Mouse (Mus musculus) megakaryocyte, embryonic 14.5 days (primary cell): ENCODE measurements around the gene Tbxas1. TPM values are rescaled to one million over a fixed set of nuclear protein-coding genes. Genes with fewer than 3 reads are reported as not detected.

ENCODE experiments used
- H3K27me3 ChIP-seq: replicated peaks from 2 replicates; pipeline ENCODE3; 2012; ENCODE audit warnings: inconsistent platforms
- H3K36me3 ChIP-seq: replicated peaks from 2 replicates; pipeline ENCODE3; 2012; ENCODE audit warnings: low read length, inconsistent platforms, mixed read lengths
- H3K4me1 ChIP-seq: 2 replicates; pipeline ENCODE4 v1.6.1; 2012; ENCODE audit warnings: inconsistent platforms
- H3K4me3 ChIP-seq: replicated peaks from 2 replicates; pipeline ENCODE3; 2012; ENCODE audit warnings: moderate library complexity, mild to moderate bottlenecking, inconsistent platforms
- H3K9me3 ChIP-seq: 2 replicates; pipeline ENCODE4 v1.6.1; 2012; ENCODE audit warnings: inconsistent platforms
- FLI1 ChIP-seq: IDR thresholded peaks from 2 replicates; pipeline ENCODE4 v1.6.1; 2012; ENCODE audit warnings: low read length, inconsistent platforms, mixed read lengths
- GATA1 ChIP-seq: IDR thresholded peaks from 3 replicates; pipeline ENCODE4 v1.6.1; 2012; ENCODE audit warnings: mixed read lengths, low read length, inconsistent platforms, borderline replicate concordance
- polyA plus RNA-seq: library from polyadenylated mRNA; stranded (reverse); fragments of >175 nt; gene quantifications from 2 replicates; pipeline ENCODE4 v1.2.3, GENCODE M21; 2012; ENCODE audit warnings: low replicate concordance; ENCODE audit not compliant: insufficient read depth

Tbxas1 gene
- polyA plus RNA-seq, 1 experiment = 265 TPM

DNA sequence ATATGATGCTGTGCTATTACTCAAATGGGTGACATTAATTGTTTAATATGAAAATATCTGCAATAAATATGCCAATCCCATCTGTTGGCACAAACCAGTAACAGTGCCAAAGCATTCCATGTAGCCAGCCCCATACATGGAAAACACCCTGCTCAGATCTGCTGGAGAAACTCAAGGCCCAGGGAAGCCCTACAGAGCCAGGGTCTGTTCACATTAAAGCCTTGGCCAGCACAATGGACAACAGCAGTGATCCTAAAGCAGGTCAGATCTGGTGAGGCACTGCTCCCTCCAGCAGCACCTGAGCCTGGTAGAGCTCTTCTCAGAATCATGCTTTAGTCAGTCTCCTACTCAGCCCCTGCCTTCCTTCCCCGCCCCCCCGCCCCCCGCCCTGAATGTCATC, 237.9 kb downstream of the Tbxas1 start:
- no peak overlapping the region for H3K4me3 ChIP-seq
- TF ChIP-seq GATA1 = no peak

DNA sequence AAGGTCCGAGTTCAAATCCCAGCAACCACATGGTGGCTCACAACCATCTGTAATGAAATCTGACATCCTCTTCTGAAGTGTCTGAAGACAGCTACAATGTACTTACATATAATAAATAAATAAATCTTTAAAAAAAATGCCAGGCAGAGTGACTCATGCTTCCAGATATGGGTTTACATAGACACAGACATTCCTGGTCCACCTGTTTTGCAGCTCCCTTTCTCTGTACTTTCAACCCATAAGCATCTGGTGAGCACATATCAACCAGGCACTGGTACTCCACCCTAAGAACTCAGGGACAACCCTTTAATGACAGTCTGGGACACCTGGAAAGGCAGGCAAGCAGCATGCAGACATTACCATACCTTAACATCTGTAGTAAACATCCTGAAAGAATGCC, 240.2 kb downstream of the Tbxas1 start:
- Histone ChIP-seq H3K4me3 (no peak overlapping the region), H3K4me1 (peaks cover 24% of the 10 kb centered on the region), H3K27me3 (peaks cover 43% of the 10 kb centered on the region), H3K9me3 (peaks cover 7% of the 10 kb centered on the region), H3K36me3 (peaks cover 13% of the 10 kb centered on the region)
- TF ChIP-seq GATA1 = no peak
- TF ChIP-seq FLI1 = no peak

More for the DNA sequence above, 237.9 kb downstream of the Tbxas1 start:
- H3K36me3 ChIP-seq = peaks cover 18% of the 10 kb centered on the region
- peaks cover 21% of the 10 kb centered on the region for H3K4me1 ChIP-seq
- H3K27me3 ChIP-seq = peaks cover 31% of the 10 kb centered on the region
- H3K9me3 ChIP-seq = no peaks in the 10 kb centered on the region

DNA sequence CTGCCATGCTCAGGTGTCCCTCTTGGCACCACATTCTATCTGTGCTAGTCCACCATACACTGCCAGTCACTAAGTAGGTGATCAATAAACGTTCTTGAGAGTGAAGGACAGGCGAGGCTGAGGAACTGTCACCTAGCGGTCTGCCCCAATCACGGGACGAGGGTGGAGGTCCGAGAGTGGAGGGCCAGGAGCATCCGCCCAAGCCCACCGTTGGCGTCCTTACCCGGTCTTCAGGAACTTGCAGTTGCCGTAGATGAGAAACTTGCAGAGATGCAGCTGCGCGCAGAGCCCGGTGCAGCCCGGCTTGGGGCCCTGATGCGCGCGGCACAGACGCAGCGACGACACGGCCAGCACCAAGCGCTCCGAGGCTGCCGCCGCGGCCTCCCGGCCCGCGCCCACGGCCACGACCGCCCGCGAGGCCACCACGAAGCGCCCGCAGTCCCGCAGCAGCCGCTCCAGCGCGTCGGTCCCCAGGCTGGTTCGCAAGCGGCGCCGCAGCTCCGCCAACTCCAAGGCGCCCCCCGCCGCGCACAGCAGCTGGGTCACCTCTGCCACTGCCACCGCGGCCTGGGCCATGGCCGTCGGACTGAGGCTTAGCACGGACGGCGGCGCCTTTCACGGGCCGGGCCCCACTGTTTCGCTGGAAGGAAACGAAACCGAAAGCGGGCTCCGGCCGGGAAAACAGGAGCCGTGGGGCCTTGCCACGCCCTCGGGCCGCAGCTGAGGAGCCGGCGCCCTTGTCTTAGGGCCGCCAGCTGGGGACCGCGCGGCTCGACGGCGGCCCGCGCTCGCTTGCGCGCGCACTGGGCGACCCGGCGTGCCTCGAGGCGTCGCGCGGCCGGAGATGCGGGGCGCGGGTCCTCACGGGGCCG, 242.6 kb downstream of the Tbxas1 start, which contains the start of gene Parp12:
Parp12 (minus strand) TSS at position 766 of the 872 bp plus-strand sequence.
- Histone ChIP-seq H3K4me1 (peaks cover 25% of the 10 kb centered on the region), H3K4me3 (peak within 1 kb of the TSS; percentile 98), H3K36me3 (peaks cover under 1% of the 10 kb centered on the region), H3K27me3 (peaks cover 43% of the 10 kb centered on the region), H3K9me3 (peaks cover 7% of the 10 kb centered on the region)
- no peak for TF ChIP-seq GATA1
- TF ChIP-seq FLI1 = no peak

DNA sequence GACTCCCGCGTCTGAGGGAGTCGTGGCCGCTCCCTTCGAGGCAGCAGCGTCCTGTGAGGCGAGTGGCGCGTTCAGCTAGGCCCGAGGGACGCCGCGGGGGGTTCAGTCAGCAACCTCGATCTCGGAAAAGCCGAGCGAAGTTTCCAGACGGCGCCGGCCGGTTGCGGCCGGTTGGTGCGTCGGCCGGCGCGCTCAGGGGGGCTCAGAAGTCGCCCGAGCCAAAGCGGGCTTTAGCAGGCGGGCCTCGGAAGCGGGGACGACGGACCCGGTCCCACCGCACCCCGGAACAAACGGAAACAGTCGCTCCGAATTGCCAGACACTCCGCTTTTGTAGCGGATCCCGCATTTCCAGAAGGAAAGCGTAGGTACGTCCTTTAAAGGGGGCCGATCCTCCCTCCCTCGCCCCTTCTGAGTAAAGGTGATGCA, 243.3 kb downstream of the Tbxas1 start:
- TF ChIP-seq FLI1 (no peak), GATA1 (no peak)
- no peaks in the 10 kb centered on the region for H3K36me3 ChIP-seq

DNA sequence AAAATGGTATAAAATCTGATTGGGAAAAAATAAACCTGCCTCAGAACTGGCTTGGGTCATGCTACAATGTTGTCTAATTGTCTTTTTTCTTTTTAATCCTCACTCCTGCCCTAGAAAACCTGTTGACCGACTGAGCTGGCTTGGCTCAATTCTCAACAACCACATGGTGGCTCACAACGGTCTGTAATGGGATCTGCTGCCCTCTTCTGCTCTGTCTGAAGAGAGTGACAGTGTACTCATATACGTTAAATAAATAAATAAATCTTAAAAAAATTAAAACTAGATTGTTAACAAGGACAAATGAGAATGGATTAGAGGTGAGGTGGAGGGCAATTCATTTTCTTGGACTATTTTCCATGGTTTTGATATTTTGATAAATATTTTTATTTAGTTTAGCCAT, 245.5 kb downstream of the Tbxas1 start:
- peaks cover 7% of the 10 kb centered on the region for H3K9me3 ChIP-seq
- H3K4me1 ChIP-seq = peaks cover 25% of the 10 kb centered on the region
- TF ChIP-seq FLI1 (no peak), GATA1 (no peak)
- H3K4me3 ChIP-seq = no peak overlapping the region
- H3K27me3 ChIP-seq = peaks cover 39% of the 10 kb centered on the region
- H3K36me3 ChIP-seq = no peaks in the 10 kb centered on the region

More for the DNA sequence above, 243.3 kb downstream of the Tbxas1 start:
- Histone ChIP-seq H3K27me3 (peaks cover 43% of the 10 kb centered on the region), H3K4me1 (peaks cover 25% of the 10 kb centered on the region), H3K4me3 (peak overlapping the region; percentile 98), H3K9me3 (peaks cover 7% of the 10 kb centered on the region)

DNA sequence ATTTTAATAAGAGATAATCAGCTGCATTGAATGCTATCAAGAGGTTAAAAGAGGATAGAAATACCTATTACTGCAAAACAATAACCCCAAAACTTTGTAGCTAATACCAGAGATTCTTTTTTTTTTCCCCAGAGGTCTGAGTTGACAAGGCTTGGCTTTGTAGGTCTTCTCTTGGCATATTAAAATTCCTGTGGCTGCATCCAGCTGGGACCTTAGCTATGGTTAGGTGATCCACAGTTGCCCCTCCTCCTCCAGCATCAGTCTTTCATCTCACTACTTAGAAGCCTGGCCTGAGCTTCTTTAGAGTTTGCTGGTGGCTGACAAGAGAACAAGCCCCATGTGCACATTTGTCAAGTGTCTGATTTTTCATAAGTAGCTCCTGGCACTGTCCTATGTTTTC, 249.5 kb downstream of the Tbxas1 start:
- H3K4me3 ChIP-seq = no peak overlapping the region
- H3K36me3 ChIP-seq = no peaks in the 10 kb centered on the region
- TF ChIP-seq FLI1 = no peak
- no peak for TF ChIP-seq GATA1
- 0 out of 2 replicates have a peak, but pooled peaks cover 3% of the 10 kb centered on the region for H3K4me1 ChIP-seq
- H3K9me3 ChIP-seq = peaks cover 19% of the 10 kb centered on the region
- H3K27me3 ChIP-seq = peaks cover 5% of the 10 kb centered on the region

DNA sequence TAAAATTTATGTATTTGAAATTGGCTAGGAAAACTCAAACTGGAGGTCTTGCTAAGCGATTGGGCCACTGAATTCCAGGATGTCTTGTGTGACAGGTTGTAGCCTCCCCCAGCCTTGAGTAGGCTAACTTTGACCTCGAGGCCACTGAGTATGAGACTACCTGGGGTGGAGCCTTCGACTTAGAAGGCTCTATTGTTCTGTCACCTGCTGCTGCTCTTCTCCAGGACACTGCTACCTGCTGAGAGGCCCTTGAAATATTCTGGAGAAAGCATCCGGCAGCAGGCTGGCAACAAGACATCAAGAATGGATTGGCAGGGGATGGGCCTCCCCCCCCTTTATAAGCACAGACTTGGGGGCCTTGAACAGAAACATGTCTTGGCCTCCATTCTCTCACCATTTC, 256.3 kb downstream of the Tbxas1 start:
- Histone ChIP-seq H3K4me1 (no peaks in the 10 kb centered on the region), H3K9me3 (peaks cover 26% of the 10 kb centered on the region), H3K4me3 (no peak overlapping the region), H3K36me3 (peaks cover 4% of the 10 kb centered on the region), H3K27me3 (peaks cover 2% of the 10 kb centered on the region)
- TF ChIP-seq FLI1 (no peak), GATA1 (no peak)

DNA sequence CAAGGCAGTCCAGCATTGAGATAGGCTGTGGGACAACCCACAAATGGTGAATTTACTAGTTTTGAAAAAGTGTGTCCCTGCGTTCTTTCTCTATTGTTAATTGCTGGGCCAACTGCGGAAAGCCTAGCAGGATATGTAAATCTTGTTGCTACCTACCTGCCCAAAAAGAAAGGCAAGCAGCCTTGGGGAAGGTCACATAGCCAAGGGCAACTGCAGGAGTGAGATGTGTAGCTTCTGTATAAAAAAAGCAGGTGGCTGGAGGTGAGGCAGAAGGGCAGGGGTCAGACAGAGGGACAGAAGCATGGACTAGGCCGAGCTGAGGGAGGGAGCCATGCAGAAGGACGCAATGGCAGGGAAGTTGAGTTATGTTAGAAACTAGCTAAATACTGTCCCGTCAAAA, 257.4 kb downstream of the Tbxas1 start:
- H3K4me1 ChIP-seq = no peaks in the 10 kb centered on the region
- TF ChIP-seq GATA1 (no peak), FLI1 (no peak)
- H3K4me3 ChIP-seq = no peak overlapping the region
- H3K27me3 ChIP-seq = peaks cover 2% of the 10 kb centered on the region
- peaks cover 19% of the 10 kb centered on the region for H3K9me3 ChIP-seq
- peaks cover 4% of the 10 kb centered on the region for H3K36me3 ChIP-seq

Other genes with a start within 250 kb of the Tbxas1 start
- 0.96 TPM in 1 of 2 replicates, not detected in the other for gene Klrg2, start 238.2 kb upstream of the Tbxas1 start, polyA plus RNA-seq
- gene Clec2l, start 212.3 kb upstream of the Tbxas1 start, polyA plus RNA-seq = 0.37 and 4.1 TPM in 2 replicates
- gene Hipk2, start 761 bp downstream of the Tbxas1 start, polyA plus RNA-seq = 102 and 296 TPM in 2 replicates
- 1.9 TPM in 1 of 2 replicates, not detected in the other for gene Parp12, start 242.9 kb downstream of the Tbxas1 start, polyA plus RNA-seq